Mouse (Mus musculus): ENCODE measurements around the gene Ostc. TPM values are rescaled to one million over a fixed set of nuclear protein-coding genes. Genes with fewer than 3 reads are reported as not detected.

Ostc gene
- total RNA-seq, 2 experiments from 2014 or later: 61.8 to 63.1 TPM

DNA sequence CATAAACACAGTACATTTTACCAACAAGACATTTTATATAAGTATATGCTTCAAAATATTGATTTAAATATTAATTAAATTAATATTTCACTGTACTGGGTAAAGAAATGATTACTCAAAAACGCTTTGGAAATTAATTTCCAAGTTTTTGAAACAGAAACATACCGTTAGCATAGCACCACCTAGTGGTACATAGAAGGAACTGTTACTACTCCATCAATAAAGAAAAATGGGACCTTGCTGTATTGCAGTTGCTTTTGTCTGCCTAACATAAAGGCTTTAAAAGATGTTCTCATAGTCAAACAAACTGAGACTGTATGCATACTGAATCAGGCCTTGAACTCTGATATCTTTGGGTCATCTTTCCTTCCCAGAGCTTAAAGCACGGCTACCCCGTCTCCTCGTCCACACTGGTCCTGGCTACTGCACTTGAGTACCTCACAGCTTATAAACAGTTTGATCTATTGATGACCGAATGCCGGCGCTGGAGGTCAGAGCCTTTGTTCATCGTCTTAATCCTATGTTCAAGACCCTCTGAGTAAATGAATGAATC lies 15.1 kb downstream of the Ostc start:
- DNase-seq (ENCODE audit: low spot score in 2 of 2): no peak
- peak; percentile 98 for TF ChIP-seq CTCF (conservative IDR thresholded peaks at IDR 0.05)
- Histone ChIP-seq H3K27ac (no peak overlapping the region), H3K4me3 (no peak overlapping the region)

GRCm38 (mm10) chr3:130691596-130692170 lies 17.6 kb downstream of the Ostc start:
- TF ChIP-seq CTCF (conservative IDR thresholded peaks at IDR 0.05): no peak
- no peak overlapping the region for H3K27ac ChIP-seq
- H3K4me3 ChIP-seq: peak overlapping the region; percentile 41; the same call in 1 of the 2 replicates
- DNase-seq (ENCODE audit: low spot score in 2 of 2): no peak

GRCm38 (mm10) chr3:130690834-130691595 lies 18.2 kb downstream of the Ostc start:
- Histone ChIP-seq H3K27ac (no peak overlapping the region), H3K4me3 (peak overlapping the region; percentile 41)
- no peak for DNase-seq (ENCODE audit: low spot score in 2 of 2)
- TF ChIP-seq CTCF (conservative IDR thresholded peaks at IDR 0.05): peak; percentile 76

DNA sequence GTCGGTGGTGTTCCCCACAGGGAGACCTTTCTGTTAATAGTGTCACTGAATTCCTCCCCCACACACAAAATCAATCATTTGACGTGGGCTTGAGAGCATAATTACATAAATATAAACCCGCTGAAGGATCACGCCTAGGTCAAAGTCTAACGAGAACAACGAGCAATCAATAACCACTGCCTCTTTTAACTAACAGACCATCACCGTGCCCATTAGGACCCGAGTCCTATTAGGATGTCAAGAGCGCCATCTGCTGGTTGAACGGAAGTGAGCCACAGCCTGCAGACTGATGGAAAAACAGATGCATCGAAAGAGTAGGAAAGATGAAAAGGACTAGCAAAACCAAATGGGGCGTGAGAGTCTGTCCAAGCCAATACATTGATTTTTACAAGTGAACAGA lies 19.6 kb downstream of the Ostc start:
- Histone ChIP-seq H3K4me3 (peak overlapping the region; percentile 26; the same call in 1 of the 2 replicates), H3K27ac (no peak overlapping the region)
- peak; percentile 97 for TF ChIP-seq CTCF (conservative IDR thresholded peaks at IDR 0.05)
- DNase-seq (ENCODE audit: low spot score in 2 of 2): peak; percentile 83 to 88

GRCm38 (mm10) chr3:130687051-130687450 lies 22.2 kb downstream of the Ostc start:
- H3K27ac ChIP-seq: no peak overlapping the region
- DNase-seq (ENCODE audit: low spot score in 2 of 2): no peak
- H3K4me3 ChIP-seq: no peak overlapping the region
- TF ChIP-seq CTCF (conservative IDR thresholded peaks at IDR 0.05): no peak

DNA sequence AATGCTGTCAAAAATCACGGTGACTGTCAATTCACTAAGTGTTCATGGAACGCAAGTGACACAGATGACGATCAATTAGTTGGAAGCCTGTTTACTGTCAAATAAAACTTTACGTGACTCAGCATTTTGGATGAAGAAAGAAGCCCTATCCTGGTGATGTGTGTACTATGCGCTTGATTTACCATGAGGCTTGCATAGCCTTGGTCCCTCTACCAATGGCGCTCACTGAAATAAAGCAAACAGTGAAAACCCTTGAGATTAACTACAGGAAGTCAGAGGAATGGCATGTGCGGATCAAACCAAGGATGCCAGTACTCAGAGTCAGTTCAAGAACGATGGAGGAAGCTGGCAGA lies 24.3 kb downstream of the Ostc start:
- no peak for DNase-seq (ENCODE audit: low spot score in 2 of 2)
- H3K4me3 ChIP-seq: no peak overlapping the region
- H3K27ac ChIP-seq: no peak overlapping the region
- no peak for TF ChIP-seq CTCF (conservative IDR thresholded peaks at IDR 0.05)

DNA sequence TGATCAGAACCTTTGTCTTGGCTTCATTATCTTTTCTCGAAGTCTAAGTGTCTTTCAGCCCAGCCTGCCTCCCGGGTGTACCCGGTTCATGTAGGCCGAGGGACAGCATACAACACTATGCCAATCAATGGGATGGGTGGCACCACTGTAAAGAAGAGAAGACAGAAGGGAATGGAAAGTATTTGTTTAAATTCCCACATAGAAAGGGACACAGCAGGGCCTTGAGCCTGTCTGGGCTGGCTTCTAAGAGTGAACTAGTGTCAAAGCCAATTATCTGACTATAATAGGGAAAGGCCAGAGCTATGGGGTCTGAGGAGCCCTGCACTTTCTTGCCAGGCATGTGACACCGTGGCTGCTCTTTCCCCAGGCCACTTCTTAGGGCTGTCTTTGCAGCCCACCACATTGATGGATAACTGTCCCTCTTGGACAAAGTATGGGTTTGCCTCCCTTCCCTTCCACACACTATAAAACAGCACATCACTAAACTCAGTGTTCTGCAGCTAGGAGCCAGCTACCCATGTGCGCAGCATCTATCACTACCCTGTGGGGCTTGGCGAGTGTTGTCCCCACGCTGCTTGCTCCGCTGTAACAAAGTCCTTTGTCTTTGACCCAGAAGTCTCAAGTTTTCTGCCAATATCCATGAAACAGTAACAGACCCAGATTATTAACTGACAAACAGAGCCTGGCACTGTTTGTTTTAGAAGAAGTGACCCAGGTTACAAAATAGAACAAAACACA lies 24.8 kb downstream of the Ostc start:
- no peak for DNase-seq (ENCODE audit: low spot score in 2 of 2)
- TF ChIP-seq CTCF (conservative IDR thresholded peaks at IDR 0.05): no peak
- Histone ChIP-seq H3K27ac (no peak overlapping the region), H3K4me3 (no peak overlapping the region)

- H3K4me3 ChIP-seq: no peak overlapping the region
- no peak for TF ChIP-seq CTCF (conservative IDR thresholded peaks at IDR 0.05)
- H3K27ac ChIP-seq: no peak overlapping the region
- no peak for DNase-seq (ENCODE audit: low spot score in 2 of 2)
Observed at GRCm38 (mm10) chr3:130683836-130684235, 25.4 kb downstream of the Ostc start.

DNA sequence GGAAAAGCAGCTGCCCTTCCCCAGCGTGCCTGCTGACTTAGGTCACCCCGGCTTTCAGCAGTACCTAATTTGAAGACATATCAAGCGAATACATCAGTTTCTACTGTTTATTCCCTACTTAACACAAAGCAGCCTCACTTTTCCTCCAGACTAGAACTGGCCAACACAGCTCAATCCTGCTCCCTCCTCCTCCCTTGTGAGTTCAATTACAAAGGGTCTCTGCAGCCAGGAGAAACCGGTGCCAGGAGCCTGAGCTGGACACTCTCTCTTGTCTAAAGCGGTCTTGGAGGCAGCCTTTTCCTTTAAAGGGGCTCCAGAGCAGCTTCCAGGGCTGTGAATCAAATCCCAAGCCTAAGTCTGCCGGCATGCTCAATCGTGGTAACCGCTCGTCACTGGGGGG lies 27.1 kb downstream of the Ostc start:
- no peak for DNase-seq (ENCODE audit: low spot score in 2 of 2)
- H3K4me3 ChIP-seq: no peak overlapping the region
- no peak overlapping the region for H3K27ac ChIP-seq
- no peak for TF ChIP-seq CTCF (conservative IDR thresholded peaks at IDR 0.05)

DNA sequence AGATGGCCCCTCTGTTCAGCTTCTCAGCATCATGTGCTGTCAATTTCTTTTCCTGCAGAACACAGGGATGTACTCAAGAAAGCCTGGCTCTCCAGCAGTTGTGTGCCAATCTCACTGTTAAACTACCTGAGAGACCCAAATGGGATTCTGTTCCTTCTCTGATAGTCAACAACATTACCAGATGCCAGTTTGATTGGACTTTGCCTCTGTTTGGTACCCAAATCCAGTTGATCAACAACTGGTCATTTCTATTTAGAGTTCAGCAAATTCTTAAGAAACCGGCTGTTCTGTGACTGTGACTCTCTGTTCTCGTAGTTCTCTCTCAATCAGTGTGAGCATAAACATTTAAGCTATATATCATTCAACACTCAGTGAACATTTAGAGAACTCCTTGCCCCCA lies 28.0 kb downstream of the Ostc start:
- no peak for TF ChIP-seq CTCF (conservative IDR thresholded peaks at IDR 0.05)
- no peak for DNase-seq (ENCODE audit: low spot score in 2 of 2)
- H3K27ac ChIP-seq: no peak overlapping the region
- H3K4me3 ChIP-seq: no peak overlapping the region

GRCm38 (mm10) chr3:130677671-130678460 lies 31.4 kb downstream of the Ostc start:
- DNase-seq (ENCODE audit: low spot score in 2 of 2): no peak
- TF ChIP-seq CTCF (conservative IDR thresholded peaks at IDR 0.05): no peak
- Histone ChIP-seq H3K27ac (no peak overlapping the region), H3K4me3 (no peak overlapping the region)

DNA sequence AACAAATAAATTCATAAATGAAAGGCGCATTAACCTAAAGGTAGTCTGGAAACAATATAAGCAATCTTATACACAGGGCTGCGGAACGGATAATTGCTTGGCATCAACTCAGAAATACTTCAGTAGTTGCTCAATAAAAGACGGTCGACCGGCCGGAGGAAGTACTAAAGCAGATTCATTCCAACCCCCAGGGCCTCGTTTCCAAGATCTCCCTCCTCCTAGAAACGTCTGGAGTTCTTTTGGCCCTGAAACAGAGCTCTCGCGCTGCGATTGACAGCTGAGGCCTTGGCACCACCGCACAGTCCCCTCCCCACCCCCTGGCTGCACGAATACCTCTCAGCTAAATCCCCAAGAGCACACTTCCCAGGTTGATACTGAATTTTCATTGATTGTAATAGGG lies 38.0 kb downstream of the Ostc start:
- TF ChIP-seq CTCF (conservative IDR thresholded peaks at IDR 0.05): no peak
- Histone ChIP-seq H3K27ac (no peak overlapping the region), H3K4me3 (no peak overlapping the region)
- DNase-seq (ENCODE audit: low spot score in 2 of 2): no peak
